In the genomic region with DNA sequence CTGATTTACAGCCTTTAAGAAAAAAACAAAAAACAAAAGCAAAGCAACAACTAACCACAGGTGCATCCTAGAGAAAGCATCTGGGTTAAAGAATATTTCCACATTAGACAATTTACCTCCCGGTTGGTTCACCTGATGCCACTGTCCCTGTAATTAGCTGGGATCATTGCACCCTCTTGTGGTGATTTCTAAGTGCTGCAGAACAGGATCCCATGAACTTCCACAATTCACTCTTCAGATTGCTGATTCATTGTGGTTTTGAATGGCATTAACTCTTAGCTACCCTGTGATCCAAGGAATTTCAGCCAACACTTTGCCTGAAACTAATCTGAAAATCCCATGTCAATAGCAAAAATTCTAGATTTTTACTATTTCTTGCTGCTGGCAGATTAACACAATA, we compare ENCODE assay signal across 8 mouse cellular contexts.
DNase-seq lines count a peak whose midpoint lies in the region; ATAC-seq and TF ChIP-seq lines count a peak whose summit lies in the region.

No protein-coding gene starts in this region.

- no peak overlapping the region for H3K4me2 ChIP-seq in forebrain, embryonic 12.5 days
- no peak overlapping the region for H3K4me2 ChIP-seq in limb, embryonic 14.5 days (replicated peaks; ENCODE audit: low read depth, low read length, severe bottlenecking)

- no peak overlapping the region for H3K27ac ChIP-seq in forebrain, embryonic 12.5 days
- no peak overlapping the region for H3K27ac ChIP-seq in kidney, adult 2 months (ENCODE audit: insufficient read depth, low read depth, low read length)
- no peak overlapping the region for H3K27ac ChIP-seq in limb, embryonic 14.5 days (replicated peaks; ENCODE audit: low read depth, low read length)

- H3K36me3 ChIP-seq in forebrain, embryonic 12.5 days (replicated peaks) = no peaks in the 10 kb centered on the region
- H3K36me3 ChIP-seq in kidney, adult 2 months (ENCODE audit: control insufficient read depth, insufficient read depth, low read length) = no peaks in the 10 kb centered on the region
- H3K36me3 ChIP-seq in limb, embryonic 14.5 days (ENCODE audit: control insufficient read depth, insufficient read depth, low read length) = no peaks in the 10 kb centered on the region

- no peaks in the 10 kb centered on the region for H3K4me1 ChIP-seq in forebrain, embryonic 12.5 days
- no peaks in the 10 kb centered on the region for H3K4me1 ChIP-seq in kidney, adult 2 months (ENCODE audit: control insufficient read depth, insufficient read depth, low read length)
- H3K4me1 ChIP-seq in limb, embryonic 14.5 days (ENCODE audit: control insufficient read depth, insufficient read depth, low read length) = no peaks in the 10 kb centered on the region

- peak; percentile 79; the same call in 1 of the 2 replicates for TF ChIP-seq CTCF in brain, embryonic 14.5 days (IDR thresholded peaks at IDR 0.05; ENCODE audit: borderline replicate concordance, extremely low read depth, insufficient read depth, insufficient read length)
- TF ChIP-seq CTCF in kidney, adult 2 months (conservative IDR thresholded peaks at IDR 0.05; ENCODE audit: insufficient read depth, insufficient read length, low read depth, low read length) = peak; percentile 62

- no peak for TF ChIP-seq POLR2A in brain, embryonic 14.5 days (IDR thresholded peaks at IDR 0.05; ENCODE audit: borderline replicate concordance, extremely low read depth, insufficient read depth, insufficient read length, poor library complexity, severe bottlenecking)
- no peak for TF ChIP-seq POLR2A in kidney, adult 2 months (IDR thresholded peaks at IDR 0.05; ENCODE audit: low read depth, low read length)
- TF ChIP-seq POLR2A in limb, embryonic 14.5 days (IDR thresholded peaks at IDR 0.05; ENCODE audit: borderline replicate concordance, extremely low read depth, insufficient read depth, insufficient read length) = no peak

- H3K9ac ChIP-seq in forebrain, embryonic 12.5 days = no peak overlapping the region
- no peak overlapping the region for H3K9ac ChIP-seq in limb, embryonic 14.5 days (ENCODE audit: low read depth, low read length, severe bottlenecking)

- 8% methylated on average over 1 of the region's 1 CpGs for WGBS in forebrain, embryonic 12.5 days
- WGBS in kidney, adult 2 months = 0% methylated on average over 1 of the region's 1 CpGs
- 17% methylated on average over 1 of the region's 1 CpGs for WGBS in limb, embryonic 14.5 days

- H3K4me3 ChIP-seq in forebrain, embryonic 12.5 days (replicated peaks) = no peak overlapping the region
- no peak overlapping the region for H3K4me3 ChIP-seq in kidney, adult 2 months (ENCODE audit: insufficient read depth, low read depth, low read length)
- no peak overlapping the region for H3K4me3 ChIP-seq in limb, embryonic 14.5 days (replicated peaks; ENCODE audit: low read length)

- peak; percentile 73 for ATAC-seq in forebrain, embryonic 12.5 days (ENCODE audit: low FRiP score)
- no peak for ATAC-seq in limb, embryonic 14.5 days (ENCODE audit: low FRiP score, low read depth)
- no peak for ATAC-seq in erythroblast, adult 5-6 weeks (replicated peaks; ENCODE audit: low FRiP score, poor library complexity, severe bottlenecking)

- DNase-seq in thymus, postnatal 0 days (ENCODE audit: low spot score) = peak; percentile 12
- no peak for DNase-seq in thymus, adult 18-20 months
- DNase-seq in brain, embryonic 14.5 days (ENCODE audit: low read depth) = peak; percentile 82
- peak; percentile 76 for DNase-seq in kidney, adult 2 months
- DNase-seq in limb, embryonic 14.5 days (ENCODE audit: low spot score) = peak; percentile 69
- DNase-seq in retina, embryonic 14.5 days (ENCODE audit: low spot score) = peak; percentile 75

- H3K27me3 ChIP-seq in forebrain, embryonic 12.5 days = no peaks in the 10 kb centered on the region
- H3K27me3 ChIP-seq in kidney, adult 2 months (replicated peaks; ENCODE audit: control insufficient read depth, insufficient read depth, low read length) = no peaks in the 10 kb centered on the region
- H3K27me3 ChIP-seq in limb, embryonic 14.5 days (ENCODE audit: control insufficient read depth, insufficient read depth, low read length) = no peaks in the 10 kb centered on the region

- H3K9me3 ChIP-seq in forebrain, embryonic 12.5 days = no peaks in the 10 kb centered on the region
- H3K9me3 ChIP-seq in limb, embryonic 14.5 days (ENCODE audit: control insufficient read depth, low read length) = no peaks in the 10 kb centered on the region

Comparison
In these comparisons a context has a peak if more than half of its experiments do, and no peak if none do; other contexts are left out.
1. DNase-seq: peak in thymus, postnatal 0 days (single experiment), brain, embryonic 14.5 days (single experiment), kidney, adult 2 months (single experiment), limb, embryonic 14.5 days (single experiment) and retina, embryonic 14.5 days (single experiment); none in thymus, adult 18-20 months (0 of 2).